Mouse (Mus musculus): ENCODE measurements around the gene Ccdc36. TPM values are rescaled to one million over a fixed set of nuclear protein-coding genes. Genes with fewer than 3 reads are reported as not detected.

The Ccdc36 gene
- polyA plus RNA-seq, 1 experiment = not detected

DNA sequence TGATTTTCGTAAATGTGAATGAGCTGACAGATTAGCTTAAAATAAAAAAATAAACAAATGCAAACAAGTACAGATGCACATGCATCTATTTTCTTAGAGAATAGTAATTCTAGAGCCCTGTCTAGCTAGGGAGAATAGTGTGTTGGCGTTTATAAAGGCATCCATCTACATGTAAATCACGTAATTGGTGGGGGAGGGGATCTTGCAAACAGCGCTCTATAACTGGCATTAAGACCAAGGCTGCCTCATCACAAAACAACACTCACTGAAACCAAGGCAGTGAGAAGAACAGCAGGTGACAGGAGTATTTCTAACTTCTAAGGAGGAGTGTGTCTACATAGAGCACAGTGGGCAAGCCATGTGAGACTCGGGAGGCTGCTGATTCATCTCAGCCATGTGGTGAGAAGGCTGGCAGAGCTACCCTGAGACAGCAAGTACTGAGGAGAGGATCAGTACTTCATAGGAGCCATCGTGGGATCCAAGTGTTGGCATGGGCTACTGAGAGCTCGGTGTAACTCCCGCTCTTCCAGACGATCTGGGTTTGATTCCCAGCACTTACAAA lies 16.8 kb downstream of the Ccdc36 start:
- TF ChIP-seq GATA1 (IDR thresholded peaks at IDR 0.05; ENCODE audit: borderline replicate concordance, low read length) (no peak), FLI1 (IDR thresholded peaks at IDR 0.05; ENCODE audit: low read length) (no peak)
- H3K36me3 ChIP-seq (replicated peaks; ENCODE audit: low read length) = no peaks in the 10 kb centered on the region
- peaks cover 8% of the 10 kb centered on the region; the same call in 1 of the 2 replicates for H3K4me1 ChIP-seq
- H3K9me3 ChIP-seq = peaks cover 3% of the 10 kb centered on the region
- H3K27me3 ChIP-seq (replicated peaks) = peaks cover 10% of the 10 kb centered on the region
- H3K4me3 ChIP-seq (replicated peaks) = no peak overlapping the region

DNA sequence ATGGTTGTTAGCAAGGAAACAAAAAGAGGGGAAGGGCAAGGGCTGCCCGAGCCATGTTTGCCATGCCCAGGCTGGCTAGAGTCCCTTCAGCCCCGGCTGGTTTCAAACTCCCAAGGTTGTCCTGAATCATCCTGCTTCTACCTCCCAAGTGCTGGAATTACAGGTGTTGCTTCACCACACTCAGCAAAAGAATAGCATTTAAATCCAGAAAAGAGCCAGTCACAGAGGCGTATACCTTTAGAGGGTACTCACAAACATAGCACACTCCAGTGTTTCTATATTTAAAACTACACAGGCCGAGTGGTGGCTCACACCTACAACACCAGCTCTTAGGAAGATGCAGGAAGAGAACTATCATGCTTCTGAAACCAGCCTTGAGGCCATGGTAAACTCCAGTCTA lies 18.7 kb downstream of the Ccdc36 start:
- TF ChIP-seq GATA1 (IDR thresholded peaks at IDR 0.05; ENCODE audit: borderline replicate concordance, low read length) = no peak
- TF ChIP-seq FLI1 (IDR thresholded peaks at IDR 0.05; ENCODE audit: low read length) = no peak
- Histone ChIP-seq H3K4me1 (peaks cover 18% of the 10 kb centered on the region), H3K9me3 (peaks cover 3% of the 10 kb centered on the region), H3K27me3 (replicated peaks) (peaks cover 14% of the 10 kb centered on the region), H3K36me3 (replicated peaks; ENCODE audit: low read length) (no peaks in the 10 kb centered on the region), H3K4me3 (replicated peaks) (no peak overlapping the region)

DNA sequence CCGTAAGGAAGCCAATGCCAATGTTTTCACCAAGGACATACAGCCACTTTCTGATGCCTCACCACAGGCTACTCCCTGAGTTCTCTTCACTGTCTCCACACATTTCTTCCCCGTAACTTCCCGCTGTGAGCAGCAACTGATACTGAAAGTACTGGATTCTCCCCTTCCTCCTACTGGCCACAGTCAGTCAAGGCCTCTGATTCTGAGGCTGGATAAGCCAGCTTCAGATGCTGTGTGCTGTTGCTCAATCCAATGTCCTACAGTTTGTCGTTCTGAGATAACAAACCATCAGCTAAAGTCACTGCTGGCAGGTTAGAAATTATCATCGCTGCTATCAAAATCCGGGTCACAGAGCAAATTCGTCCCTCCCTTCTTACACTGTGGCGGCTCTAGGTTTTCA lies 23.8 kb downstream of the Ccdc36 start:
- Histone ChIP-seq H3K4me3 (replicated peaks) (no peak overlapping the region), H3K27me3 (replicated peaks) (peaks cover 22% of the 10 kb centered on the region), H3K4me1 (peaks cover 24% of the 10 kb centered on the region), H3K36me3 (replicated peaks; ENCODE audit: low read length) (no peaks in the 10 kb centered on the region), H3K9me3 (no peaks in the 10 kb centered on the region)
- TF ChIP-seq GATA1 (IDR thresholded peaks at IDR 0.05; ENCODE audit: borderline replicate concordance, low read length) = no peak
- no peak for TF ChIP-seq FLI1 (IDR thresholded peaks at IDR 0.05; ENCODE audit: low read length)

DNA sequence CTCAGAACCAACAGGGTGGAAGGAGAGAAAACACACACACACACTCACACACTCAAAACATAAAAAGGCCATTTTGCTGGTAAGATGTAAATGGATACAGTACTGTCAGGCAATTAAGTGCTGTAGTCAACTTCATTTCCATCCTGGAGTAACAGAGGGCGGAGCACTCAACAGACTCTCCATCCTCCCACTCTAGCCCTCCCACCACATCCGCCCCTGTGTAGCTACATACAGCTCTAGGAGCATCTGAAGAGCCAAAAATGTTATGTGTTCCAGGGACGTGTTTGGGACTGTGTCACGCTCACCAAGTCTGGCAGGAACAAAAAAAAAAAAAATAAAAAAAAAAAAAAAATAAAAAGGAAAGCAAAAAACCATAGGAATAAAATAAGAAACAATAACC lies 25.2 kb downstream of the Ccdc36 start:
- Histone ChIP-seq H3K4me3 (replicated peaks) (no peak overlapping the region), H3K4me1 (peaks cover 24% of the 10 kb centered on the region), H3K9me3 (no peaks in the 10 kb centered on the region), H3K36me3 (replicated peaks; ENCODE audit: low read length) (no peaks in the 10 kb centered on the region), H3K27me3 (replicated peaks) (peaks cover 22% of the 10 kb centered on the region)
- TF ChIP-seq GATA1 (IDR thresholded peaks at IDR 0.05; ENCODE audit: borderline replicate concordance, low read length) (no peak), FLI1 (IDR thresholded peaks at IDR 0.05; ENCODE audit: low read length) (no peak)

DNA sequence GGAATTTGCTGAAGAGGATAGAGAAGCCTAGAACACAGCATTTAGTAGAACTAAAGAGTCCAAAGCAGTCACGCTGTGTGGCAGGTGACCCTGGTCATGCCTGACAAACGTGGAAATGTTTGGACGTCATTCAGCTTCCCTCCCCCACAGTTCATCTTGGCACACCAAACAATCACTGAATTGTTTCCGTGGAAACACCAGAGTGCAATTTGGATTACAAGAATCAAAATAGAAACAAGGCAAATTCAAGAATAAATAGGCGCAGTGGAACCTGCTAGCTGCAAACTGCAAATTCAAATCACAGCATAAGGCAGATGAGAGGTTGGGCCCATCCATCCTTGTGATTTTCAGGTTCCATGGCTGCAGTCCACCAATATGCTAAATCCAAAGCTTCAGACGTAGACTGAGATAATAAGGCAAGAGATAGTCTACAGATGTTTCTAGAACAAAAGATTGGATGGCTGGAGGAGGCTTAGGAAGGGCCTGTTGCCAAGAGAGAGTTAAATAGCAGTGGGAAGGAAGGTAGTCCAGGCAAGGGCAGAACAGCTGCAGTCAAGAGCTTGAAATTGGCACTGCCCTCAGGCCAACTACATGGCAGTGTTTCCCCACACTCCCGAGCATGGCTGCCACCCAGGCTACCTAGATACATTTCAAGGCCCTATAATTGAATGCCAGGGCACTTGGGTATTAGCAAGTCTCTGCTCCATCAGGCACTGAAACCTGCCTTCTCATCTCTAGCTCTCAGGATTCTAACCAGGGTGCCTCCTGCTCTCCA lies 26.9 kb downstream of the Ccdc36 start:
- TF ChIP-seq FLI1 (IDR thresholded peaks at IDR 0.05; ENCODE audit: low read length) (no peak), GATA1 (IDR thresholded peaks at IDR 0.05; ENCODE audit: borderline replicate concordance, low read length) (no peak)
- peaks cover under 1% of the 10 kb centered on the region for H3K36me3 ChIP-seq (replicated peaks; ENCODE audit: low read length)
- H3K4me3 ChIP-seq (replicated peaks) = no peak overlapping the region
- peaks cover 19% of the 10 kb centered on the region for H3K27me3 ChIP-seq (replicated peaks)
- H3K9me3 ChIP-seq = no peaks in the 10 kb centered on the region
- H3K4me1 ChIP-seq = peaks cover 21% of the 10 kb centered on the region

DNA sequence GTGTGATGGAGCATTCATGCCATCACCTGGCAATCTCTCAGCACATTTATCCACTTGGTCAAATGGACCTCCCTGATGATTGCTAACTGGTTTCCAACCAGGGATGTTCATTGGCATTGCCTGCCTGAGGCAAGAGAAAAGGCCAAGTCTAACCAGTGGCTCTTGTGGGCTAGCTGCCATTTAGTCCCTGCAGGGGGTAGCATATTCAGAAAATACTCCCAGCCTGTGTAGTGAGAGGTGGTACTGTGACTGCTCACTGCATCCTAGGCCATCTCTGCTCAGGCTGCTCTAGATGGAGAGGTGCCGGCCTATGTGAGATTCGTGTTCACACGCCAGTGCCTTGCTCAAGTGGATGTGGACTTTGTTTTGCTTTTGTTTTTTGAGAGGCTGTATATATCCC lies 30.0 kb downstream of the Ccdc36 start:
- no peak for TF ChIP-seq GATA1 (IDR thresholded peaks at IDR 0.05; ENCODE audit: borderline replicate concordance, low read length)
- no peak for TF ChIP-seq FLI1 (IDR thresholded peaks at IDR 0.05; ENCODE audit: low read length)
- Histone ChIP-seq H3K27me3 (replicated peaks) (peaks cover 11% of the 10 kb centered on the region), H3K36me3 (replicated peaks; ENCODE audit: low read length) (peaks cover 19% of the 10 kb centered on the region), H3K4me1 (peaks cover 15% of the 10 kb centered on the region), H3K4me3 (replicated peaks) (no peak overlapping the region), H3K9me3 (no peaks in the 10 kb centered on the region)

DNA sequence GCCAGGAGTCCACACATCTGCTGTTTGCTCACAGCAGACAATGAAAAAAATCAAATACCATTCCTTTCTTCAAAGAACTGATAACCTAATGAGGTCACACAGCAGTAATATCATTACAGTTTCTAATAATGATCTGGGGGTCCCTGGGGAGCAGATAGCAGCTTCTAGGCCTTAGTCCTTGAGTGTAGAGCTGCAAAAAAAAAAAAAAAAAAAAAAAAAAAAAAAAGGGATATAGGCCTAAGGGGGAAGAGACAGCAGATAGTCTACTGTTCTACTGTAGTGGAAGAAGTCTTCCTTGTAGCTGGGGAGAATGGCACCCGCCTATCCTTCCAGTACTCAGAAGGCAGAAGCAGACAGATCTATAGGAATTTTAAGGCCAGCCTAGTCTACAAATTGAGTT lies 32.9 kb downstream of the Ccdc36 start:
- no peaks in the 10 kb centered on the region for H3K27me3 ChIP-seq (replicated peaks)
- H3K36me3 ChIP-seq (replicated peaks; ENCODE audit: low read length) = peaks cover 48% of the 10 kb centered on the region
- H3K4me3 ChIP-seq (replicated peaks) = no peak overlapping the region
- TF ChIP-seq FLI1 (IDR thresholded peaks at IDR 0.05; ENCODE audit: low read length) = no peak
- no peak for TF ChIP-seq GATA1 (IDR thresholded peaks at IDR 0.05; ENCODE audit: borderline replicate concordance, low read length)
- H3K4me1 ChIP-seq = peaks cover 11% of the 10 kb centered on the region
- H3K9me3 ChIP-seq = no peaks in the 10 kb centered on the region

DNA sequence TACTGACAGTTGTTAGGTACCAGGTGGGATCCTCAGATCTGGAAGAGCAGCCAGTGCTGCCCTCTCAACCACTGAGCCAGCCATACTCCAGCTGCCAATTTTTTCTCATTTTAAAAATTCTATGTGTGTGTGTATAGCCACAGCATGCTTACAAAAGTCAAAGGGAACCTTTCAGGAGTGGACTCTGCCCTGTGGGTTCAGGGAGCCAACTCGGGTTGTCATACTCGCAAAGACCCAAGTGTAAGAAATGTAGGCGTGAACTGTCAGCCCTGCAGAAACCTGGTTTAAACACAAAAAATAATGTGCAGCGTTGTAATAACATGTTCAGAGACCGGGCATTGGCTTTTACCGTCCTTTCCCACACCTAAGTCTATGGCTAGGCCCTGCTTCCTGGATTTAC lies 34.1 kb downstream of the Ccdc36 start:
- H3K36me3 ChIP-seq (replicated peaks; ENCODE audit: low read length) = peaks cover 59% of the 10 kb centered on the region
- TF ChIP-seq FLI1 (IDR thresholded peaks at IDR 0.05; ENCODE audit: low read length) (no peak), GATA1 (IDR thresholded peaks at IDR 0.05; ENCODE audit: borderline replicate concordance, low read length) (no peak)

DNA sequence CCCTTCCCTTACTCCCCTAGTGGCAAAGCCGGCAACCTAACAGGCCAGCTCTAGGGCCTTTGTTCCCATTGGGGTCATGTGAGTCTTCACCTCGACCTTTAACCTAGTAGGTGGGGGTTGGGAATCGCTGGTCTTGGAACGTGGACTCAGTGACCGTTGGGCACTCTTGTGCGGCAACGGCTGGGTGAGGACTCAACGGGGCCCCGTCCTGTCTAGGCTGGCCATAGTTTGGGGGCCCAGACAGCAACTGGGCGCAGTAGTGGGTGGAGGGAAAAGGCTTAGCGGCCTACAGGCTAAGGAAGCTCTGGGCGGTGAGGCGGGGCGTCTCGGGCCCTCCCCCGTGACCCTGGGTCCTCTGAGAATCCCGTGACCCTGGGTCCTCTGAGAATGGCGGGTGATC lies 35.6 kb downstream of the Ccdc36 start, which contains the start of gene 1700102P08Rik:
TSS of gene 1700102P08Rik (plus strand) at position 130 of the 400 bp plus-strand sequence.
- TF ChIP-seq GATA1 (IDR thresholded peaks at IDR 0.05; ENCODE audit: borderline replicate concordance, low read length) (no peak), FLI1 (IDR thresholded peaks at IDR 0.05; ENCODE audit: low read length) (no peak)

More for the DNA sequence above, 34.1 kb downstream of the Ccdc36 start:
- Histone ChIP-seq H3K4me1 (peaks cover 11% of the 10 kb centered on the region), H3K27me3 (replicated peaks) (no peaks in the 10 kb centered on the region), H3K9me3 (no peaks in the 10 kb centered on the region), H3K4me3 (replicated peaks) (no peak overlapping the region)

DNA sequence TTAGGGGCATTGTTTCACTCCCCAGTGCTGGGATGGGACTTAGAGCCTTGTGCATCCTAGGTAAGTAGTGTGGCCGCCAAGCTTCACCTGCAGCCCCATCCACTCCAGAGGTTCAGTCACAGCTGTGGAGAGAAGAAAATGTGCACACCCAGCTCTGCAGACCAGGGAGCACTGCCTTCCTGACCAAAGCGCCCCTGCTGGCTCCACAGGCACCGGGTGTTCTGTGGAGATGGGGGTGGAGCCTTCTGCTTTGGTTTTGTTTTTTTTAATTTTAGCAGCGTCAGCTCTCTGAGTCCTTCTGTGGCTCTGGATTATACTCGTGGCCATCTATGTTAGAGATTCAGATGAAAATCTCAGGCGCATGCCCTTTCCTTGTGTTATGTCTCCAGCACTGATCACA lies 39.1 kb downstream of the Ccdc36 start:
- no peak for TF ChIP-seq GATA1 (IDR thresholded peaks at IDR 0.05; ENCODE audit: borderline replicate concordance, low read length)
- TF ChIP-seq FLI1 (IDR thresholded peaks at IDR 0.05; ENCODE audit: low read length) = no peak
- Histone ChIP-seq H3K4me3 (replicated peaks) (no peak overlapping the region), H3K27me3 (replicated peaks) (no peaks in the 10 kb centered on the region), H3K4me1 (0 out of 2 replicates have a peak, but pooled peaks cover 4% of the 10 kb centered on the region), H3K36me3 (replicated peaks; ENCODE audit: low read length) (peaks cover 96% of the 10 kb centered on the region), H3K9me3 (no peaks in the 10 kb centered on the region)

More for the DNA sequence above, 35.6 kb downstream of the Ccdc36 start, which contains the start of gene 1700102P08Rik:
- H3K36me3 ChIP-seq (replicated peaks; ENCODE audit: low read length) = peaks cover 74% of the 10 kb centered on the region
- H3K4me3 ChIP-seq (replicated peaks) = no peak within 1 kb of the TSS
- H3K4me1 ChIP-seq = peaks cover 11% of the 10 kb centered on the region
- no peaks in the 10 kb centered on the region for H3K9me3 ChIP-seq
- no peaks in the 10 kb centered on the region for H3K27me3 ChIP-seq (replicated peaks)
